Mouse (Mus musculus) urinary bladder, postnatal 14 days (tissue): ENCODE data around the gene Dab2ip.

ENCODE experiments used
- DNase-seq: peaks from one replicate; pipeline ENCODE4 v3.0.0; 2021; ENCODE audit warnings: low spot score

The Dab2ip gene

GRCm38 (mm10) chr2:35595102-35595501 is 37.0 kb downstream of the Dab2ip start:
- DNase-seq: no peak

GRCm38 (mm10) chr2:35595718-35596117 is 37.7 kb downstream of the Dab2ip start:
- peak; percentile 47 for DNase-seq

GRCm38 (mm10) chr2:35596796-35597195 is 38.7 kb downstream of the Dab2ip start:
- DNase-seq: no peak

- DNase-seq: no peak
Observed at GRCm38 (mm10) chr2:35598819-35599218, 40.8 kb downstream of the Dab2ip start.

GRCm38 (mm10) chr2:35601665-35602064 is 43.6 kb downstream of the Dab2ip start:
- DNase-seq: no peak

- DNase-seq: no peak
Observed at GRCm38 (mm10) chr2:35607476-35607875, 49.4 kb downstream of the Dab2ip start.

- DNase-seq: peak; percentile 71
Observed at GRCm38 (mm10) chr2:35608856-35609255, 50.8 kb downstream of the Dab2ip start.

GRCm38 (mm10) chr2:35609317-35609716 is 51.3 kb downstream of the Dab2ip start:
- DNase-seq: peak; percentile 43

- DNase-seq: no peak
Observed at GRCm38 (mm10) chr2:35610168-35610951, 52.3 kb downstream of the Dab2ip start.

- no peak for DNase-seq
Observed at GRCm38 (mm10) chr2:35610976-35611375, 52.9 kb downstream of the Dab2ip start.

- DNase-seq: no peak
Observed at GRCm38 (mm10) chr2:35611645-35612044, 53.6 kb downstream of the Dab2ip start.

- DNase-seq: no peak
Observed at GRCm38 (mm10) chr2:35612297-35612696, 54.2 kb downstream of the Dab2ip start.

- no peak for DNase-seq
Observed at GRCm38 (mm10) chr2:35613946-35614353, 55.9 kb downstream of the Dab2ip start.

- DNase-seq: no peak
Observed at GRCm38 (mm10) chr2:35614411-35614810, 56.3 kb downstream of the Dab2ip start.

GRCm38 (mm10) chr2:35615366-35615765 is 57.3 kb downstream of the Dab2ip start:
- no peak for DNase-seq

GRCm38 (mm10) chr2:35615977-35616376 is 57.9 kb downstream of the Dab2ip start:
- no peak for DNase-seq

GRCm38 (mm10) chr2:35616891-35617658 is 59.0 kb downstream of the Dab2ip start:
- DNase-seq: no peak

- DNase-seq: no peak
Observed at GRCm38 (mm10) chr2:35618981-35619380, 60.9 kb downstream of the Dab2ip start.

- DNase-seq: no peak
Observed at GRCm38 (mm10) chr2:35619532-35619931, 61.5 kb downstream of the Dab2ip start.

- DNase-seq: no peak
Observed at GRCm38 (mm10) chr2:35620364-35621224, 62.5 kb downstream of the Dab2ip start.

GRCm38 (mm10) chr2:35621225-35621519 is 63.1 kb downstream of the Dab2ip start:
- DNase-seq: no peak

GRCm38 (mm10) chr2:35621796-35622195 is 63.7 kb downstream of the Dab2ip start:
- DNase-seq: peak; percentile 59
